Mouse (Mus musculus) monocyte, adult 2 months (primary cell): Measurements from ENCODE around the gene Cyb561.

Experiments
- DNase-seq, 2 experiments: peaks; one replicate each; pipeline ENCODE4 v3.0.0; 2022; ENCODE audit warnings: low spot score in 2 of 2, low read depth in 1 of 2

The Cyb561 gene

GRCm38 (mm10) chr11:105953402-105953801 lies 266 bp upstream of the Cyb561 start:
- no peak for DNase-seq

GRCm38 (mm10) chr11:105952111-105952510 lies 1.0 kb downstream of the Cyb561 start:
- no peak for DNase-seq

GRCm38 (mm10) chr11:105951601-105952044 lies 1.5 kb downstream of the Cyb561 start:
- no peak for DNase-seq

GRCm38 (mm10) chr11:105950519-105950918 lies 2.6 kb downstream of the Cyb561 start:
- DNase-seq: no peak

GRCm38 (mm10) chr11:105948255-105948654 lies 4.9 kb downstream of the Cyb561 start:
- DNase-seq: no peak

- DNase-seq: no peak
Measured at GRCm38 (mm10) chr11:105946694-105947154, 6.4 kb downstream of the Cyb561 start.

GRCm38 (mm10) chr11:105944770-105945672 lies 8.1 kb downstream of the Cyb561 start:
- no peak for DNase-seq

GRCm38 (mm10) chr11:105944126-105944621 lies 9.0 kb downstream of the Cyb561 start:
- no peak for DNase-seq

GRCm38 (mm10) chr11:105943133-105944102 lies 9.7 kb downstream of the Cyb561 start:
- DNase-seq: no peak

- no peak for DNase-seq
Measured at GRCm38 (mm10) chr11:105941973-105942372, 11.2 kb downstream of the Cyb561 start.

- no peak for DNase-seq
Measured at GRCm38 (mm10) chr11:105938771-105939170, 14.4 kb downstream of the Cyb561 start.

- no peak for DNase-seq
Measured at GRCm38 (mm10) chr11:105936974-105937373, 16.2 kb downstream of the Cyb561 start.

GRCm38 (mm10) chr11:105936200-105936599 lies 16.9 kb downstream of the Cyb561 start:
- no peak for DNase-seq

- DNase-seq: no peak
Measured at GRCm38 (mm10) chr11:105935496-105935895, 17.6 kb downstream of the Cyb561 start.

- no peak for DNase-seq
Measured at GRCm38 (mm10) chr11:105934816-105935215, 18.3 kb downstream of the Cyb561 start.

- DNase-seq: no peak
Measured at GRCm38 (mm10) chr11:105934303-105934711, 18.8 kb downstream of the Cyb561 start.

GRCm38 (mm10) chr11:105933746-105934145 lies 19.4 kb downstream of the Cyb561 start:
- no peak for DNase-seq

GRCm38 (mm10) chr11:105931380-105931779 lies 21.8 kb downstream of the Cyb561 start:
- no peak for DNase-seq

GRCm38 (mm10) chr11:105928171-105928570 lies 25.0 kb downstream of the Cyb561 start:
- no peak for DNase-seq

GRCm38 (mm10) chr11:105927065-105928030 lies 25.8 kb downstream of the Cyb561 start:
- DNase-seq: peak in 1 of 2 experiments; percentile 33
